Mouse (Mus musculus) C2C12 (cell line): ENCODE results near the gene Tbkbp1. TPM values are rescaled to one million over a fixed set of nuclear protein-coding genes. Genes with fewer than 3 reads are reported as not detected.

Experiments used
- H3K27me3 ChIP-seq: one replicate; pipeline ENCODE4 v1.6.1; 2011; ENCODE audit not compliant: control insufficient read depth, insufficient read depth, insufficient read length
- H3K36me3 ChIP-seq: one replicate; pipeline ENCODE4 v1.6.1; 2011; ENCODE audit not compliant: control insufficient read depth, insufficient read depth
- H3K4me3 ChIP-seq: one replicate; pipeline ENCODE4 v1.5.1; 2011; ENCODE audit warnings: mild to moderate bottlenecking, control low read depth; ENCODE audit not compliant: poor library complexity, insufficient read depth, severe bottlenecking
- H3K79me2 ChIP-seq: one replicate; pipeline ENCODE4 v1.6.1; 2011; ENCODE audit not compliant: control insufficient read depth, insufficient read depth
- H3K79me3 ChIP-seq: one replicate; pipeline ENCODE4 v1.6.1; 2011; ENCODE audit warnings: low read depth, control low read depth
- H3ac ChIP-seq: one replicate; pipeline ENCODE3; 2011; ENCODE audit warnings: low read depth; ENCODE audit not compliant: control insufficient read depth, insufficient read length
- CEBPB ChIP-seq: IDR thresholded peaks from one replicate; pipeline ENCODE4 v1.6.1; 2011; ENCODE audit warnings: low read depth, mild to moderate bottlenecking, control low read depth, moderate library complexity
- CTCF ChIP-seq: IDR thresholded peaks from one replicate; pipeline ENCODE4 v1.5.1; 2011; ENCODE audit not compliant: control insufficient read depth, insufficient read depth, insufficient read length
- FOSL1 ChIP-seq: IDR thresholded peaks from one replicate; pipeline ENCODE4 v1.8.0; 2011; ENCODE audit warnings: mild to moderate bottlenecking, low read length; ENCODE audit not compliant: poor library complexity, insufficient read depth, severe bottlenecking
- MAX ChIP-seq: IDR thresholded peaks from one replicate; pipeline ENCODE4 v1.6.1; 2011; ENCODE audit warnings: mild to moderate bottlenecking, control low read depth
- MYOD1 ChIP-seq: IDR thresholded peaks from one replicate; pipeline ENCODE4 v1.6.1; 2011; ENCODE audit warnings: low read depth; ENCODE audit not compliant: control insufficient read depth, insufficient read length
- MYOG ChIP-seq: IDR thresholded peaks from one replicate; pipeline ENCODE4 v1.6.1; 2011; ENCODE audit not compliant: control insufficient read depth, insufficient read length; ENCODE audit errors: extremely low read depth
- USF1 ChIP-seq: IDR thresholded peaks from one replicate; pipeline ENCODE4 v1.6.1; 2011; ENCODE audit warnings: low read depth, mild to moderate bottlenecking, control low read depth, moderate library complexity
- polyA plus RNA-seq: library from polyadenylated mRNA; unstranded; fragments of >200 nt; fragmentation: generic; extraction: Trizol; gene quantifications from one replicate; pipeline ENCODE4 v1.2.1, GENCODE M21; 2012; ENCODE audit warnings: missing spikeins

Tbkbp1 gene
- polyA plus RNA-seq, 1 experiment = 0.46 TPM

- Histone ChIP-seq H3ac (no peak overlapping the region), H3K27me3 (no peaks in the 10 kb centered on the region), H3K36me3 (peaks cover 100% of the 10 kb centered on the region), H3K79me3 (peaks cover 66% of the 10 kb centered on the region), H3K79me2 (peaks cover 100% of the 10 kb centered on the region), H3K4me3 (no peak overlapping the region)
- no peak for TF ChIP-seq MAX
- TF ChIP-seq MYOD1 = no peak
- TF ChIP-seq MYOG = no peak
- TF ChIP-seq CTCF = no peak
- no peak for TF ChIP-seq FOSL1
- no peak for TF ChIP-seq CEBPB
Observed at GRCm38 (mm10) chr11:97176851-97177250, 25.6 kb upstream of the Tbkbp1 start.

DNA sequence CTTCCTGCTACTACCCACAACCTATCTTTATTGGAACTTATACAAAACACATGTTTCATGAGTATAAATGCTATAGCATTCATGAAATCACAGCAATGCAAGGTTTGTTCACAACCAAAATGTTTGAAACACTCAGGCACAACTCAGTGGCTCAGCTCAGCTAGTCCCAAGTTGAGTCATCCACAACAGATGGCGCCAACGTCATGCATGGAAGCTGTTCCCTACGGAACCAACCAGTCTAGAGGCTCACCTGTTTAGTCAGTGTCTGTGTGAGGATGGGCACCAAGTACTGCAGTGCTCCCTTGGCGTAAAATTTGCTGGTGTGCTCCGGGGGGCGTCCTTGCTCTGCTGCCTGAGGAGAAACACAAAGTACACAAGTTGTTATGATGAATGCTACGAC lies 24.2 kb upstream of the Tbkbp1 start:
- Histone ChIP-seq H3ac (no peak overlapping the region), H3K4me3 (no peak overlapping the region), H3K79me3 (peaks cover 55% of the 10 kb centered on the region), H3K27me3 (no peaks in the 10 kb centered on the region), H3K79me2 (peaks cover 98% of the 10 kb centered on the region), H3K36me3 (peaks cover 100% of the 10 kb centered on the region)
- TF ChIP-seq MAX (no peak), CTCF (no peak), CEBPB (no peak), FOSL1 (no peak), MYOD1 (no peak), USF1 (no peak), MYOG (no peak)

DNA sequence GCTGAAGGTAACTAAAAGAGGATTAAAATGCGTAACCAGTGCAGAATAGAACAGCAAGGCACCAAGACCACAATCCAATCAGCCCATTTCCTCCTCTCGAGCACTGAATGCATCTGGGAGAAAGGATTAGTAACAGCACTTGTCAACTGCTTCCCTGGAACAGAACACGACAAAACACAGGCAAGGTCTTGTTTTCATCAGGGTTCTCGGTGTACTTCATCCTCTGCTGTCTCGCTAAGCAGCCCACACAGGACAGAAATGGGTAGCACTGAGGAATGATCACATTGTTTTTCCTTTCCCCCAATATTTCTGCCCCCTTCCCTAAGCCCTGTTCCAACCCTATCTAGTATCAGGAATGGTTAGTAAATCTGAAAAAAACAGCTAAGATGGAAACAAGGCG lies 9.0 kb upstream of the Tbkbp1 start:
- no peak overlapping the region for H3ac ChIP-seq
- no peak overlapping the region for H3K4me3 ChIP-seq
- H3K36me3 ChIP-seq = peaks cover 96% of the 10 kb centered on the region
- H3K27me3 ChIP-seq = no peaks in the 10 kb centered on the region
- no peak for TF ChIP-seq FOSL1
- no peak for TF ChIP-seq MYOD1
- TF ChIP-seq MAX = no peak
- H3K79me3 ChIP-seq = peaks cover 4% of the 10 kb centered on the region
- peaks cover 21% of the 10 kb centered on the region for H3K79me2 ChIP-seq

GRCm38 (mm10) chr11:97156999-97157398 lies 5.7 kb upstream of the Tbkbp1 start:
- Histone ChIP-seq H3K79me3 (peaks cover 3% of the 10 kb centered on the region), H3K36me3 (peaks cover 76% of the 10 kb centered on the region), H3K79me2 (peaks cover 8% of the 10 kb centered on the region), H3ac (no peak overlapping the region), H3K4me3 (no peak overlapping the region), H3K27me3 (no peaks in the 10 kb centered on the region)
- TF ChIP-seq CEBPB (no peak), MYOD1 (no peak), FOSL1 (no peak), MAX (no peak), USF1 (no peak), CTCF (no peak), MYOG (no peak)

GRCm38 (mm10) chr11:97152662-97153287 lies 1.5 kb upstream of the Tbkbp1 start:
- Histone ChIP-seq H3K4me3 (no peak overlapping the region), H3K36me3 (peaks cover 34% of the 10 kb centered on the region), H3K79me2 (no peaks in the 10 kb centered on the region), H3K27me3 (peaks cover 35% of the 10 kb centered on the region), H3ac (no peak overlapping the region), H3K79me3 (no peaks in the 10 kb centered on the region)
- TF ChIP-seq MAX = no peak
- TF ChIP-seq MYOG = no peak
- TF ChIP-seq USF1 = no peak
- TF ChIP-seq MYOD1 = peak; percentile 55
- TF ChIP-seq CTCF = no peak
- TF ChIP-seq CEBPB = no peak
- TF ChIP-seq FOSL1 = peak; percentile 31

GRCm38 (mm10) chr11:97152023-97152426 lies 730 bp upstream of the Tbkbp1 start:
- Histone ChIP-seq H3ac (no peak overlapping the region), H3K27me3 (peaks cover 42% of the 10 kb centered on the region), H3K79me3 (no peaks in the 10 kb centered on the region), H3K79me2 (no peaks in the 10 kb centered on the region), H3K36me3 (peaks cover 26% of the 10 kb centered on the region), H3K4me3 (no peak overlapping the region)
- TF ChIP-seq MYOD1 (no peak), USF1 (no peak)
